Mouse (Mus musculus) cerebellum, adult 2 months (tissue): ENCODE results near the gene Eml1.

Source experiments
- CTCF ChIP-seq: fragments of 200-500 bp; IDR thresholded peaks from 2 replicates; pipeline ENCODE4 v1.5.1; 2011; ENCODE audit warnings: low read depth, mild to moderate bottlenecking, control low read depth, low read length, moderate library complexity, borderline replicate concordance; ENCODE audit not compliant: insufficient read depth
- POLR2A ChIP-seq: fragments of 200-500 bp; IDR thresholded peaks from 2 replicates; pipeline ENCODE4 v1.6.1; 2011; ENCODE audit warnings: low read length, control low read depth, borderline replicate concordance; ENCODE audit not compliant: insufficient read depth

- TF ChIP-seq CTCF (no peak), POLR2A (no peak)
Measured at GRCm38 (mm10) chr12:108349026-108349425, 21.7 kb upstream of the Eml1 start.
